In the genomic region with DNA sequence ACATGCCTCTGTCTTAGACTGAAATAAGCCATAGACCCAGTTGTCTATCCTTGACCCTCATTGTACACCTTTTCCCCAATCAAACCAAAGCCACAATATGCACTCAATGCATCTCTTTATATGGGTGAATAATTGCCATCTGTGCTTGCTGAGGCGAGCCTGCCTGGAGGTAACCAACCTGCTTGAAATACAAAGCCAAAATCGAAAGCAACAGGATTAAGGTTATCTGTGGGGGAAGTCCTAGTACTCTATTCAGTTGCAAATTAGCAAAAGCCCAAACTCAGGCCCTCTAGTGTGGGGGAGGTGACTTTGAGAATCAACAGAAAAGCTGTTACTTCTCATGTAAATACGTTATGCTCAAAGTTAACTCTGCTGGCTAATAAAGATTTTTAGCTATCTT, we compare ENCODE assay signal across 29 mouse cellular contexts.
A peak's percentile ranks its signal among the peaks of the same experiment; 100 is the strongest.
DNase-seq lines count a peak whose midpoint lies in the region; ATAC-seq and TF ChIP-seq lines count a peak whose summit lies in the region.
"Had no signal": no experiment of that assay in that cellular context is flagged by ENCODE, and none has a peak within 500 bp of the region (broad histone marks: within the 10 kb centered on the region; RNA-seq: fewer than 3 reads in every experiment).

No protein-coding gene starts in this region.

- no peaks in the 10 kb centered on the region for H3K9me3 ChIP-seq in midbrain, embryonic 11.5 days (ENCODE audit: control insufficient read depth, low read length)
- no peaks in the 10 kb centered on the region for H3K9me3 ChIP-seq in midbrain, embryonic 13.5 days
- no peaks in the 10 kb centered on the region for H3K9me3 ChIP-seq in CH12.LX (replicated peaks; ENCODE audit: low read length)
- H3K9me3 ChIP-seq: embryonic facial prominence, embryonic 13.5 days; forebrain, embryonic 12.5 days; liver, embryonic 12.5 days; neural tube, embryonic 12.5 days had no signal

- in situ Hi-C loops in CH12.LX (cut with MboI; ENCODE audit: low pct_ligation_motif_present, low pct_unique_long_range_greater_than_20kb, low sequenced_read_pairs): no loop called here

- TF ChIP-seq POLR2A in CH12.LX (IDR thresholded peaks at IDR 0.05; ENCODE audit: low read depth, low read length): no peak

- no peak for TF ChIP-seq EP300 in CH12.LX (IDR thresholded peaks at IDR 0.05; ENCODE audit: low read length)

- ATAC-seq in midbrain, embryonic 11.5 days (ENCODE audit: low FRiP score): peak; percentile 35; the same call in 1 of the 2 replicates
- no peak for ATAC-seq in midbrain, embryonic 13.5 days
- ATAC-seq: activated CD4-positive, CD25-positive, alpha-beta regulatory T cell, adult 4 months; inflammation-experienced regulatory T-cells, adult 6 months; liver, embryonic 12.5 days; liver, postnatal 0 days; midbrain, embryonic 16.5 days had no signal

- DNase-seq in cerebellum, adult 9-10 months: peak; percentile 30
- DNase-seq in cerebellum, postnatal 25 days: no peak
- DNase-seq in midbrain, embryonic 11.5 days (ENCODE audit: low spot score, missing footprints): no peak
- DNase-seq in CH12.LX (ENCODE audit: extremely low read depth) (peak; percentile 17), R1 (ENCODE audit: low read depth, low spot score) (peak; percentile 92)
- no peak for DNase-seq in urinary bladder, postnatal 36 days (ENCODE audit: low spot score in 2 of 2)
- no peak for DNase-seq in kidney, postnatal 25 days
- DNase-seq: adrenal gland, adult 2 months; adrenal gland, postnatal 36 days; gastrocnemius, postnatal 36 days; heart, adult 18-20 months; heart, postnatal 4 days; kidney, adult 11 months; kidney, postnatal 14 days; liver, postnatal 0 days; lung, postnatal 36 days; thymus, adult 2 months; thymus, postnatal 36 days had no signal

- WGBS in midbrain, embryonic 11.5 days: 24% methylated on average over 3 of the region's 3 CpGs
- 23% methylated on average over 3 of the region's 3 CpGs for WGBS in midbrain, embryonic 13.5 days

- H3K4me1 ChIP-seq in midbrain, embryonic 11.5 days (ENCODE audit: control insufficient read depth, insufficient read depth, low read length): no peaks in the 10 kb centered on the region
- no peaks in the 10 kb centered on the region for H3K4me1 ChIP-seq in midbrain, embryonic 13.5 days (replicated peaks)
- no peaks in the 10 kb centered on the region for H3K4me1 ChIP-seq in CH12.LX (ENCODE audit: control insufficient read depth in 1 of 2, insufficient read depth in 2 of 2)
- H3K4me1 ChIP-seq: embryonic facial prominence, embryonic 13.5 days; forebrain, embryonic 12.5 days; liver, embryonic 12.5 days; neural tube, embryonic 12.5 days had no signal

- H3K36me3 ChIP-seq in midbrain, embryonic 11.5 days (ENCODE audit: control insufficient read depth, insufficient read depth, low read length): no peaks in the 10 kb centered on the region
- H3K36me3 ChIP-seq in midbrain, embryonic 13.5 days: no peaks in the 10 kb centered on the region
- no peaks in the 10 kb centered on the region for H3K36me3 ChIP-seq in CH12.LX (replicated peaks in 1 of 2; ENCODE audit: control insufficient read depth in 1 of 2, insufficient read depth in 1 of 2, low read length in 1 of 2)
- H3K36me3 ChIP-seq: embryonic facial prominence, embryonic 13.5 days; forebrain, embryonic 12.5 days; liver, embryonic 12.5 days; neural tube, embryonic 12.5 days had no signal

- no peak overlapping the region for H3K27ac ChIP-seq in midbrain, embryonic 11.5 days (ENCODE audit: low read depth, low read length)
- H3K27ac ChIP-seq in midbrain, embryonic 13.5 days: no peak overlapping the region
- H3K27ac ChIP-seq in CH12.LX (ENCODE audit: insufficient read depth, low read depth): no peak overlapping the region
- H3K27ac ChIP-seq: embryonic facial prominence, embryonic 13.5 days; forebrain, embryonic 12.5 days; hindbrain, embryonic 14.5 days; liver, embryonic 12.5 days; neural tube, embryonic 12.5 days had no signal

- H3K9ac ChIP-seq in midbrain, embryonic 11.5 days (ENCODE audit: low read length): no peak overlapping the region
- H3K9ac ChIP-seq in midbrain, embryonic 13.5 days (replicated peaks): no peak overlapping the region
- no peak overlapping the region for H3K9ac ChIP-seq in CH12.LX (ENCODE audit: insufficient read depth, low read depth)
- H3K9ac ChIP-seq: embryonic facial prominence, embryonic 13.5 days; forebrain, embryonic 12.5 days; hindbrain, embryonic 14.5 days; liver, embryonic 12.5 days; liver, postnatal 0 days; neural tube, embryonic 12.5 days had no signal

- no peak overlapping the region for H3K4me2 ChIP-seq in midbrain, embryonic 11.5 days
- H3K4me2 ChIP-seq in midbrain, embryonic 13.5 days (replicated peaks): no peak overlapping the region
- no peak overlapping the region for H3K4me2 ChIP-seq in CH12.LX (ENCODE audit: insufficient read depth, low read depth, poor library complexity, severe bottlenecking)
- H3K4me2 ChIP-seq: embryonic facial prominence, embryonic 13.5 days; forebrain, embryonic 12.5 days; heart, embryonic 11.5 days; hindbrain, embryonic 14.5 days; liver, embryonic 12.5 days; neural tube, embryonic 12.5 days had no signal

- TF ChIP-seq RAD21 in CH12.LX (IDR thresholded peaks at IDR 0.05; ENCODE audit: low read depth, low read length): no peak

- H3K27me3 ChIP-seq in midbrain, embryonic 11.5 days (ENCODE audit: control insufficient read depth, insufficient read depth, low read length): no peaks in the 10 kb centered on the region
- no peaks in the 10 kb centered on the region for H3K27me3 ChIP-seq in midbrain, embryonic 13.5 days
- H3K27me3 ChIP-seq in CH12.LX (replicated peaks): no peaks in the 10 kb centered on the region
- H3K27me3 ChIP-seq: embryonic facial prominence, embryonic 13.5 days; forebrain, embryonic 12.5 days; liver, embryonic 12.5 days; neural tube, embryonic 12.5 days had no signal

- dilution Hi-C loops in CH12.LX (cut with MboI; ENCODE audit: extremely low pct_ligation_motif_present, extremely low pct_unique_long_range_greater_than_20kb, low sequenced_read_pairs): no loop called here

- no peak for TF ChIP-seq CTCF in CH12.LX (conservative IDR thresholded peaks at IDR 0.05 in 1 of 2, IDR thresholded peaks at IDR 0.05 in 1 of 2; ENCODE audit: low read depth in 2 of 2, low read length in 2 of 2)

- H3K4me3 ChIP-seq in midbrain, embryonic 11.5 days (ENCODE audit: low read depth, low read length): no peak overlapping the region
- H3K4me3 ChIP-seq in midbrain, embryonic 13.5 days (replicated peaks): no peak overlapping the region
- H3K4me3 ChIP-seq in CH12.LX (replicated peaks in 1 of 3; ENCODE audit: low read depth in 2 of 3, low read length in 2 of 3, poor library complexity in 1 of 3): no peak overlapping the region
- H3K4me3 ChIP-seq: embryonic facial prominence, embryonic 13.5 days; forebrain, embryonic 12.5 days; liver, embryonic 12.5 days; myocyte; neural tube, embryonic 12.5 days had no signal

- H3K79me2 ChIP-seq in CH12.LX (replicated peaks; ENCODE audit: control insufficient read depth, extremely low read depth, insufficient read depth, poor library complexity, severe bottlenecking): no peaks in the 10 kb centered on the region

TF ChIP-seq in CH12.LX, 34 proteins besides CTCF, POLR2A, EP300 and RAD21:
- TF ChIP-seq SMC3 (IDR thresholded peaks at IDR 0.05; ENCODE audit: low read depth, low read length) (no peak), ETS1 (conservative IDR thresholded peaks at IDR 0.05; ENCODE audit: low read depth, low read length) (no peak)

Comparison
In these comparisons a context has a peak if more than half of its experiments do, and no peak if none do; other contexts are left out.
1. DNase-seq: peak in cerebellum, adult 9-10 months (single experiment), CH12.LX (single experiment) and R1 (single experiment); none in cerebellum, postnatal 25 days (0 of 2), midbrain, embryonic 11.5 days (single experiment), urinary bladder, postnatal 36 days (0 of 2) and kidney, postnatal 25 days (0 of 2).